Mouse (Mus musculus) G1E (cell line): Measurements from ENCODE around the gene Gm42669. TPM values are rescaled to one million over a fixed set of nuclear protein-coding genes. Genes with fewer than 3 reads are reported as not detected.

Experiments used
- ATAC-seq: 2 replicates; pipeline ENCODE4 v1.8.0; 2016; ENCODE audit warnings: mild to moderate bottlenecking; ENCODE audit not compliant: insufficient number of reproducible peaks, poor library complexity, low FRiP score, severe bottlenecking; ENCODE audit errors: extremely low read depth
- DNase-seq: peaks from one replicate; pipeline ENCODE4 v3.0.0; 2012; ENCODE audit warnings: low spot score
- H3K27me3 ChIP-seq: 2 replicates; pipeline ENCODE4 v1.6.1; 2012; ENCODE audit warnings: mild to moderate bottlenecking, low read length, inconsistent platforms; ENCODE audit not compliant: insufficient read depth
- H3K36me3 ChIP-seq: replicated peaks from 2 replicates; pipeline ENCODE3; 2012; ENCODE audit warnings: mild to moderate bottlenecking, inconsistent platforms
- H3K4me1 ChIP-seq: 2 replicates; pipeline ENCODE4 v1.6.1; 2012; ENCODE audit warnings: low read depth, low read length, inconsistent platforms, mixed read lengths; ENCODE audit not compliant: insufficient read depth
- H3K4me3 ChIP-seq: 2 replicates; pipeline ENCODE4 v1.5.1; 2012; ENCODE audit warnings: low read depth, mild to moderate bottlenecking, inconsistent platforms, low read length, moderate library complexity, mixed read lengths
- H3K9me3 ChIP-seq: replicated peaks from 2 replicates; pipeline ENCODE4 v1.6.1; 2012; ENCODE audit warnings: inconsistent platforms
- CTCF ChIP-seq: IDR thresholded peaks from 2 replicates; pipeline ENCODE4 v1.5.1; 2012; ENCODE audit warnings: low read depth, low read length, inconsistent platforms, mixed read lengths
- GATA1 ChIP-seq: IDR thresholded peaks from 2 replicates; pipeline ENCODE4 v1.6.1; 2012; ENCODE audit warnings: borderline replicate concordance, low read length, inconsistent platforms, mixed read lengths
- GATA2 ChIP-seq: IDR thresholded peaks from 2 replicates; pipeline ENCODE4 v1.6.1; 2012; ENCODE audit warnings: low read depth, low read length, inconsistent platforms, borderline replicate concordance
- POLR2AphosphoS5 ChIP-seq: IDR thresholded peaks from 2 replicates; pipeline ENCODE4 v1.6.1; 2012; ENCODE audit warnings: low read depth, low read length, inconsistent platforms; ENCODE audit not compliant: insufficient replicate concordance
- TAL1 ChIP-seq: conservative IDR thresholded peaks from 2 replicates; pipeline ENCODE4 v1.6.1; 2012; ENCODE audit warnings: low read depth, low read length, inconsistent platforms, mixed read lengths
- polyA plus RNA-seq: library from polyadenylated mRNA; stranded (reverse); fragments of >175 nt; gene quantifications from 2 replicates; pipeline ENCODE4 v1.2.3, GENCODE M21; 2012
- total RNA-seq, 2 experiments: library from RNA; stranded (forward) in 1 of 2; stranded (reverse) in 1 of 2; fragments of 200-1000 nt in 1 of 2; fragments of >200 nt in 1 of 2; fragmentation: Nextera tagmentation in 1 of 2; gene quantifications; 2 replicates each; pipeline ENCODE4 v1.2.3; 2014 to 2017

The Gm42669 gene
- total and polyA plus RNA-seq, 3 experiments = 0.16 to 0.20 TPM; not detected in 1

GRCm38 (mm10) chr5:107534581-107534980, 27.2 kb downstream of the Gm42669 start, which contains the start of gene 1700028K03Rik:
1700028K03Rik (plus strand) TSS chr5:107534709.
- H3K9me3 ChIP-seq = no peaks in the 10 kb centered on the region
- ATAC-seq = no peak
- H3K4me1 ChIP-seq = no peaks in the 10 kb centered on the region; the same call in 1 of the 2 replicates
- no peak for DNase-seq
- H3K4me3 ChIP-seq = no peak within 1 kb of the TSS
- H3K27me3 ChIP-seq = peaks cover 15% of the 10 kb centered on the region
- TF ChIP-seq POLR2AphosphoS5 (no peak), GATA2 (no peak), GATA1 (no peak), CTCF (no peak), TAL1 (no peak)
- H3K36me3 ChIP-seq = no peaks in the 10 kb centered on the region

GRCm38 (mm10) chr5:107541696-107542095, 34.3 kb downstream of the Gm42669 start:
- no peak for TF ChIP-seq POLR2AphosphoS5
- TF ChIP-seq GATA2 = no peak
- TF ChIP-seq TAL1 = no peak
- no peak for TF ChIP-seq GATA1
- TF ChIP-seq CTCF = no peak
- H3K4me3 ChIP-seq = no peak overlapping the region
- ATAC-seq (no peak), DNase-seq (no peak)
- H3K9me3 ChIP-seq = no peaks in the 10 kb centered on the region
- peaks cover 21% of the 10 kb centered on the region for H3K27me3 ChIP-seq
- peaks cover 3% of the 10 kb centered on the region; the same call in 1 of the 2 replicates for H3K4me1 ChIP-seq
- no peaks in the 10 kb centered on the region for H3K36me3 ChIP-seq

- Histone ChIP-seq H3K4me1 (peaks cover 5% of the 10 kb centered on the region; the same call in 1 of the 2 replicates), H3K36me3 (peaks cover 10% of the 10 kb centered on the region), H3K9me3 (no peaks in the 10 kb centered on the region), H3K4me3 (no peak overlapping the region), H3K27me3 (peaks cover 5% of the 10 kb centered on the region)
- no peak for DNase-seq
- no peak for ATAC-seq
- TF ChIP-seq GATA2 (no peak), POLR2AphosphoS5 (no peak), CTCF (no peak), GATA1 (no peak), TAL1 (no peak)
These were observed 38.5 kb downstream of the Gm42669 start for GRCm38 (mm10) chr5:107545927-107546326.

DNA sequence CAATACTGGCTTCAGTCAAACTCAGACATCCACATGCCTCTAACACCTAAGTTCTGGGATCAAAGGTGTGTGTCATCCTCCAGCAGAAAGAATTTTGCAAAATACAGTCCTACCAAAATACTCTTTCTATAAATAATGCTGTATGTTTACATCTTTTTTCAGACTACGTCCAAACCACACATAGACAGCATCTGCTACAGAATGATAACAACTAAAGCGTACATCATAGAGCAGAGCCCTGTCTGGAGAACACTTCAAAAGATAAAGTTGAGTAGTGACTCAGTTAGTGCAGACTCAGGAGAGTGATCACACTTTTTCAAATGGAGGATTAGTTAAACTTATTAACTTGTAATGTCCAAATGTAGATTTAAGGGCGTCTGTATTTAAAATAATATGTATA, 40.5 kb downstream of the Gm42669 start:
- no peak for ATAC-seq
- H3K36me3 ChIP-seq = peaks cover 17% of the 10 kb centered on the region

DNA sequence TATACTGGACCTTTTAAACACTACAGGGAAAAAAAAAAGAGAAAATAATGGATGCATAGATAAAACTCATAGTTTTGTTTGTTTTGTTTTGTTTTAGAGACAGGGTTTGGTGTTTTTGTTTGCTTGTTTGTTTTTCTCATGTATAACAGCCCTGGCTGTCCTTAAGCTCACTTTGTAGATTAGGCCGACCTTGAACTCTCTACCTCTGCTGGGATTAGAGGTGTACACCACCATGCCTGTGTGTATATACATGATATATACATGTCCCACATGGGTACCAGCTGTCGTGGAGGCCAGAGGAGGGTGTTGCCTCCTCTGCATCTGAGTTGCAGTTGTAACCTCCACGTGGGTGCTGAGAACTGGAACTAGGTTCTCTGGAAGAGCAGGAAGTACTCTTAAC, 41.0 kb downstream of the Gm42669 start:
- no peaks in the 10 kb centered on the region for H3K27me3 ChIP-seq
- peaks cover 17% of the 10 kb centered on the region for H3K36me3 ChIP-seq
- H3K9me3 ChIP-seq = no peaks in the 10 kb centered on the region
- no peak for DNase-seq
- TF ChIP-seq TAL1 (no peak), GATA1 (no peak), GATA2 (no peak), CTCF (no peak), POLR2AphosphoS5 (no peak)
- no peak for ATAC-seq
- no peak overlapping the region for H3K4me3 ChIP-seq
- peaks cover 5% of the 10 kb centered on the region; the same call in 1 of the 2 replicates for H3K4me1 ChIP-seq

More for the DNA sequence above, 40.5 kb downstream of the Gm42669 start:
- H3K9me3 ChIP-seq = no peaks in the 10 kb centered on the region
- no peaks in the 10 kb centered on the region; the same call in 1 of the 2 replicates for H3K27me3 ChIP-seq
- TF ChIP-seq GATA1 (no peak), GATA2 (no peak), CTCF (no peak), POLR2AphosphoS5 (no peak), TAL1 (no peak)
- no peak overlapping the region for H3K4me3 ChIP-seq
- DNase-seq = no peak
- H3K4me1 ChIP-seq = peaks cover 5% of the 10 kb centered on the region; the same call in 1 of the 2 replicates

GRCm38 (mm10) chr5:107554336-107554735, 46.9 kb downstream of the Gm42669 start:
- no peaks in the 10 kb centered on the region for H3K4me1 ChIP-seq
- no peak for ATAC-seq
- H3K36me3 ChIP-seq = peaks cover 27% of the 10 kb centered on the region
- no peaks in the 10 kb centered on the region for H3K27me3 ChIP-seq
- DNase-seq = no peak
- H3K4me3 ChIP-seq = no peak overlapping the region
- TF ChIP-seq TAL1 (no peak), GATA2 (no peak), CTCF (no peak), POLR2AphosphoS5 (no peak), GATA1 (no peak)
- H3K9me3 ChIP-seq = no peaks in the 10 kb centered on the region
